Comparison of ENCODE assay signal across 34 mouse cellular contexts in genomic region chr3:138139663-138140062, GRCm38 (mm10). TPM values are rescaled to one million over a fixed set of nuclear protein-coding genes. Genes with fewer than 3 reads are reported as not detected.
A peak's percentile ranks its signal among the peaks of the same experiment; 100 is the strongest.
DNase-seq lines count a peak whose midpoint lies in the region; ATAC-seq and TF ChIP-seq lines count a peak whose summit lies in the region.
"Had no signal": no experiment of that assay in that cellular context is flagged by ENCODE, and none has a peak within 500 bp of the region (broad histone marks: within the 10 kb centered on the region; RNA-seq: fewer than 3 reads in every experiment).

No protein-coding gene starts in this region.

- TF ChIP-seq EP300 in heart, adult 2 months (IDR thresholded peaks at IDR 0.05; ENCODE audit: insufficient read depth, low read depth, low read length) = no peak
- no peak for TF ChIP-seq EP300 in heart, postnatal 0 days (IDR thresholded peaks at IDR 0.05; ENCODE audit: low read depth)

- peak overlapping the region; percentile 12 for H3K27ac ChIP-seq in heart, adult 2 months
- H3K27ac ChIP-seq in heart, postnatal 0 days (ENCODE audit: low read depth) = 0 out of 2 replicates have a peak overlapping the region, but pooled peaks have one; percentile 46
- no peak overlapping the region for H3K27ac ChIP-seq in heart, embryonic 10.5 days
- H3K27ac ChIP-seq: embryonic facial prominence, embryonic 12.5 days; embryonic facial prominence, embryonic 15.5 days; gastrocnemius, adult 2 months; heart, embryonic 13.5 days; hindbrain, embryonic 14.5 days; hindbrain, postnatal 0 days had no signal

- peaks cover 3% of the 10 kb centered on the region; the same call in 1 of the 2 replicates for H3K36me3 ChIP-seq in heart, adult 2 months (ENCODE audit: control insufficient read depth, insufficient read depth, low read length)
- no peaks in the 10 kb centered on the region for H3K36me3 ChIP-seq in heart, postnatal 0 days (replicated peaks; ENCODE audit: control insufficient read depth, insufficient read depth, low read length)
- H3K36me3 ChIP-seq in heart, embryonic 10.5 days = peaks cover 3% of the 10 kb centered on the region; the same call in 1 of the 2 replicates
- H3K36me3 ChIP-seq: embryonic facial prominence, embryonic 12.5 days; embryonic facial prominence, embryonic 15.5 days; heart, embryonic 13.5 days had no signal

- peaks cover 2% of the 10 kb centered on the region; the same call in 1 of the 2 replicates for H3K4me1 ChIP-seq in heart, adult 2 months (ENCODE audit: control insufficient read depth, insufficient read depth, low read length)
- H3K4me1 ChIP-seq in heart, postnatal 0 days (ENCODE audit: control insufficient read depth, insufficient read depth) = no peaks in the 10 kb centered on the region
- H3K4me1 ChIP-seq in heart, embryonic 10.5 days = peaks cover 3% of the 10 kb centered on the region; the same call in 1 of the 2 replicates
- H3K4me1 ChIP-seq: embryonic facial prominence, embryonic 12.5 days had no signal

- H3K4me3 ChIP-seq in heart, adult 2 months = no peak overlapping the region
- no peak overlapping the region for H3K4me3 ChIP-seq in heart, postnatal 0 days (ENCODE audit: low read depth, low read length)
- no peak overlapping the region for H3K4me3 ChIP-seq in heart, embryonic 10.5 days
- H3K4me3 ChIP-seq: embryonic facial prominence, embryonic 12.5 days; embryonic facial prominence, embryonic 15.5 days; gastrocnemius, adult 2 months; heart, embryonic 13.5 days had no signal

- no peak for TF ChIP-seq CTCF in heart, adult 2 months (IDR thresholded peaks at IDR 0.05)
- TF ChIP-seq CTCF in heart, postnatal 0 days (IDR thresholded peaks at IDR 0.05; ENCODE audit: low read depth) = no peak

- no peaks in the 10 kb centered on the region for H3K9me3 ChIP-seq in heart, postnatal 0 days (replicated peaks; ENCODE audit: control insufficient read depth, low read length)
- no peaks in the 10 kb centered on the region for H3K9me3 ChIP-seq in heart, embryonic 10.5 days
- H3K9me3 ChIP-seq: embryonic facial prominence, embryonic 12.5 days; embryonic facial prominence, embryonic 15.5 days; heart, embryonic 13.5 days had no signal

- ATAC-seq in heart, postnatal 0 days (ENCODE audit: insufficient read depth, low read depth) = no peak
- ATAC-seq: CD4-positive, CD25-positive, alpha-beta regulatory T cell, adult 4 months; forebrain, embryonic 14.5 days; forebrain, postnatal 0 days; hindbrain, postnatal 0 days; inflammation-experienced regulatory T-cells, adult 6 months had no signal

- intact Hi-C loops in heart, adult 2 months (cut with DNase I) = no loop called here
- intact Hi-C loops in heart, postnatal 36 days (cut with DNase I) = no loop called here
- intact Hi-C loops in heart, postnatal 10 days (cut with DNase I) = no loop called here

- no peaks in the 10 kb centered on the region for H3K79me2 ChIP-seq in heart, adult 2 months (replicated peaks; ENCODE audit: control insufficient read depth, insufficient read depth, low read length)

- 50% methylated on average over 6 of the region's 6 CpGs for WGBS in heart, adult 2 months
- 35% methylated on average over 6 of the region's 6 CpGs for WGBS in heart, postnatal 0 days
- WGBS in heart, embryonic 10.5 days = 82% methylated on average over 6 of the region's 6 CpGs

- no peak for TF ChIP-seq POLR2A in heart, adult 2 months (IDR thresholded peaks at IDR 0.05; ENCODE audit: insufficient read depth, low read depth, low read length)

- peak; percentile 26 to 40 for DNase-seq in heart, adult 2 months
- DNase-seq in heart, postnatal 36 days = no peak
- no peak for DNase-seq in heart, postnatal 0 days (ENCODE audit: low spot score)
- no peak for DNase-seq in heart, embryonic 10.5 days (ENCODE audit: low spot score)
- peak; percentile 54 to 59 for DNase-seq in heart, postnatal 10 days
- peak; percentile 32 for DNase-seq in heart, postnatal 4 days
- DNase-seq: adrenal gland, adult 2 months; adrenal gland, postnatal 14 days; cerebellum, adult 11 months; cerebellum, adult 2 months; cerebellum, adult 9-11 months; cerebellum, postnatal 25 days; forebrain, postnatal 0 days; gastrocnemius, adult 2 months; gastrocnemius, postnatal 14 days; kidney, adult 11 months; kidney, adult 8-10 months had no signal

- H3K4me2 ChIP-seq in heart, postnatal 0 days (ENCODE audit: low read depth, low read length) = no peak overlapping the region
- H3K4me2 ChIP-seq: embryonic facial prominence, embryonic 12.5 days; embryonic facial prominence, embryonic 15.5 days; heart, embryonic 13.5 days; hindbrain, embryonic 14.5 days had no signal

- H3K27me3 ChIP-seq in heart, adult 2 months (ENCODE audit: control insufficient read depth, insufficient read depth, low read length) = no peaks in the 10 kb centered on the region
- no peaks in the 10 kb centered on the region for H3K27me3 ChIP-seq in heart, postnatal 0 days (ENCODE audit: control insufficient read depth, insufficient read depth, low read length)
- no peaks in the 10 kb centered on the region for H3K27me3 ChIP-seq in heart, embryonic 10.5 days (ENCODE audit: insufficient read depth, poor library complexity, severe bottlenecking)
- H3K27me3 ChIP-seq: embryonic facial prominence, embryonic 12.5 days; embryonic facial prominence, embryonic 15.5 days; heart, embryonic 13.5 days had no signal

- no peak overlapping the region for H3K9ac ChIP-seq in heart, adult 2 months (ENCODE audit: low read depth, low read length)
- H3K9ac ChIP-seq in heart, postnatal 0 days (replicated peaks; ENCODE audit: low read depth, low read length) = no peak overlapping the region
- H3K9ac ChIP-seq: embryonic facial prominence, embryonic 12.5 days; embryonic facial prominence, embryonic 15.5 days; forebrain, postnatal 0 days; heart, embryonic 13.5 days; hindbrain, embryonic 14.5 days had no signal

RNA-seq across cellular contexts. Expression of gene Trmt10a, which starts 3.6 kb away (rescaled TPM):
- 1 to 10 TPM; 3.2 to 3.8 TPM for total RNA-seq in heart, adult 2 months (2021)
- polyA plus RNA-seq in heart, adult 2 months (2012; rRNA removed) = 0.47 and 1.3 TPM in 2 replicates
- 1 to 10 TPM; 2.3 to 3.2 TPM for total RNA-seq in heart, postnatal 36 days (2021)
- 3.7 TPM in 2 replicates for total RNA-seq in heart, postnatal 0 days (2014; rRNA removed; ENCODE audit: low replicate concordance)
- polyA plus RNA-seq in heart, postnatal 0 days (2015; fragmentation: Nextera tagmentation; extraction: Ambion mirVana) = 5.3 and 5.4 TPM in 2 replicates
- polyA plus RNA-seq in heart, embryonic 10.5 days (2016; fragmentation: Nextera tagmentation; extraction: Ambion mirVana) = 12.7 and 13.7 TPM in 2 replicates
- total RNA-seq in heart, postnatal 10 days (2021) = 1 to 10 TPM; 3.2 to 4.3 TPM
- 1 to 10 TPM; 4.4 to 6.1 TPM for total RNA-seq in heart, postnatal 4 days (2021)

RNA-seq across cellular contexts. Expression of gene Mttp, which starts 5.1 kb away (rescaled TPM):
- total RNA-seq in heart, adult 2 months (2021) = 1 to 10 TPM; 5.9 to 6.9 TPM
- 2.0 and 3.0 TPM in 2 replicates for polyA plus RNA-seq in heart, adult 2 months (2012; rRNA removed)
- total RNA-seq in heart, postnatal 36 days (2021) = 1 to 10 TPM; 5.4 to 6.2 TPM
- total RNA-seq in heart, postnatal 0 days (2014; rRNA removed; ENCODE audit: low replicate concordance) = 1.5 and 3.9 TPM in 2 replicates
- 5.9 and 6.2 TPM in 2 replicates for polyA plus RNA-seq in heart, postnatal 0 days (2015; fragmentation: Nextera tagmentation; extraction: Ambion mirVana)
- 9.0 and 19.0 TPM in 2 replicates for polyA plus RNA-seq in heart, embryonic 10.5 days (2016; fragmentation: Nextera tagmentation; extraction: Ambion mirVana)
- total RNA-seq in heart, postnatal 10 days (2021) = 1 to 10 TPM; 8.4 to 9.0 TPM
- 1 to 10 TPM; 8.9 to 9.9 TPM for total RNA-seq in heart, postnatal 4 days (2021)

RNA-seq across cellular contexts. Expression of gene 4930579F01Rik, which starts 54.0 kb away (rescaled TPM):
- not detected for total RNA-seq in heart, adult 2 months (2021)
- 0.06 TPM in 1 of 2 replicates, not detected in the other for polyA plus RNA-seq in heart, adult 2 months (2012; rRNA removed)
- total RNA-seq in heart, postnatal 36 days (2021) = not detected
- total RNA-seq in heart, postnatal 0 days (2014; rRNA removed; ENCODE audit: low replicate concordance) = not detected in 2 replicates
- not detected in 2 replicates for polyA plus RNA-seq in heart, postnatal 0 days (2015; fragmentation: Nextera tagmentation; extraction: Ambion mirVana)
- polyA plus RNA-seq in heart, embryonic 10.5 days (2016; fragmentation: Nextera tagmentation; extraction: Ambion mirVana) = not detected in 2 replicates
- total RNA-seq in heart, postnatal 10 days (2021) = not detected
- total RNA-seq in heart, postnatal 4 days (2021) = not detected
- total RNA-seq: adrenal gland, adult 2 months; adrenal gland, postnatal 14 days; adrenal gland, postnatal 4 days; common myeloid progenitor, adult 5-6 weeks; forebrain, postnatal 0 days; gastrocnemius, adult 2 months; gastrocnemius, postnatal 14 days; gastrocnemius, postnatal 4 days; heart, postnatal 14 days; hindbrain, postnatal 0 days; MEL had no signal
- polyA plus RNA-seq: adrenal gland, adult 2 months; C2C12; CD4-positive, CD25-positive, alpha-beta regulatory T cell, adult 4 months; cerebellum, adult 2 months; forebrain, embryonic 11.5 days; forebrain, embryonic 14.5 days; forebrain, postnatal 0 days; frontal cortex, adult 2 months; heart, embryonic 13.5 days; hindbrain, embryonic 11.5 days; hindbrain, embryonic 14.5 days; inflammation-experienced regulatory T-cells, adult 6 months had no signal

Comparison
In these comparisons a context has a peak if more than half of its experiments do, and no peak if none do; other contexts are left out.
1. DNase-seq: peak in heart, adult 2 months (2 of 2), heart, postnatal 10 days (2 of 2) and heart, postnatal 4 days (single experiment); none in heart, postnatal 36 days (0 of 2), heart, postnatal 0 days (single experiment) and heart, embryonic 10.5 days (single experiment).